ENCODE assay signal across 1 mouse cellular context in the genomic region with DNA sequence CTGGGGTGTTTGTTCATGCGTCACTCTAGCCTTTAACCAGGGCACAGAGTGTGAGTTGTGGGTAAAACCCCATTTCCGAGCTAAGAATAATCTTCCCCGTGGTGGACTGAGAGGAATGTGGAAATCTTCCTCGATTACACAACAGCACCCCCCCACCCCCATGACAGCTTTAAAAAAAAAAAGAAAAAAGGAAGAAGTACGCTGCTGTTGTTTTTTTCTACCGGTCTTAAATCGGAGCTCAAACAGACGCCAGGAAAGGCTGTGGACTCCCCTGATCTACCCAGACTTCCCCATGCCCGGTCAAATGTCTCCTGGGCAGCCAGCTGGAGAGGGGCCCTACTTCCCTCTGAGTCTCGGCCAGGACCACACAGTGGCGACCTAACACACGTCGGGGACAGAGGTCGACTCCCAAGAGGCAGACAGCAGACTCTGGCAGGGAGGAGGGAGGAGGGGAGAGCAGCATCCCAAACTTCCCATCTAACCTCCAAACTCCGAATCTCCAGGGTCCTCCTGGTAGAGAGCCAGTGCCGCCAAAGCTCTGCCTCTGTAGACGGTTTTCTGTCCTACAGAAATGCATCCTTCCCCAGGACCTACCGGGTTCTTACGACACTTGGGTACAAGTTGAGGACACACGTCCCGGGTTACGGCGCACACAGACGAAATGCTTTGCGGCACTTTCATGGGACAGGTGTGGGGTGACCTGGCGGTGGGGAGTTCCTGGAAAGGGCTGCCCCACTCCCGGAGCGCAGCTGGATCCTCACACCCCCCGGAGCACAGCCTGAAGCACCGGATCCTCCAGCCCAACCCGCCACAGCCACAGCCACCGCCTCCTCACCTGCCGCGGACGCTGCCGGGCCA.
A peak's percentile ranks its signal among the peaks of the same experiment; 100 is the strongest.
TF ChIP-seq lines count a peak whose summit lies in the region.

No protein-coding gene starts in this region.

TF ChIP-seq in MEL, 35 proteins besides CTCF, POLR2A, EP300 and RAD21 (continued from another document):
- TF ChIP-seq USF2 (IDR thresholded peaks at IDR 0.05; ENCODE audit: borderline replicate concordance in 1 of 2, insufficient read depth in 1 of 2, low read depth in 1 of 2, low read length in 2 of 2) (no peak), SIN3A (IDR thresholded peaks at IDR 0.05; ENCODE audit: low read length) (peak; percentile 63), ELF1 (IDR thresholded peaks at IDR 0.05; ENCODE audit: low read depth, low read length) (0 out of 2 replicates have a peak, but pooled peaks have one; percentile 43), HCFC1 (IDR thresholded peaks at IDR 0.05; ENCODE audit: low read depth, low read length) (0 out of 2 replicates have a peak, but pooled peaks have one; percentile 44), ZNF384 (IDR thresholded peaks at IDR 0.05; ENCODE audit: low read depth, low read length) (peak; percentile 96), MAX (IDR thresholded peaks at IDR 0.05; ENCODE audit: low read length) (no peak), MAFK (IDR thresholded peaks at IDR 0.05; ENCODE audit: borderline replicate concordance, low read depth, low read length) (0 out of 2 replicates have a peak, but pooled peaks have one; percentile 15), RCOR1 (IDR thresholded peaks at IDR 0.05; ENCODE audit: low read depth, low read length) (peak; percentile 15; the same call in 1 of the 2 replicates), MXI1 (IDR thresholded peaks at IDR 0.05; ENCODE audit: low read depth, low read length) (peak; percentile 50; the same call in 1 of the 2 replicates), SMC3 (IDR thresholded peaks at IDR 0.05; ENCODE audit: low read depth, low read length) (0 out of 2 replicates have a peak, but pooled peaks have one; percentile 14), MEF2A (IDR thresholded peaks at IDR 0.05; ENCODE audit: extremely low read depth, insufficient replicate concordance, low read depth, low read length, poor library complexity, severe bottlenecking) (no peak), ZKSCAN1 (IDR thresholded peaks at IDR 0.05; ENCODE audit: low read depth, low read length) (peak; percentile 35; the same call in 1 of the 2 replicates), MYC (IDR thresholded peaks at IDR 0.05; ENCODE audit: low read depth, low read length) (peak; percentile 55), UBTF (IDR thresholded peaks at IDR 0.05; ENCODE audit: borderline replicate concordance, insufficient read depth, low read depth, low read length) (no peak)
